Mouse (Mus musculus) limb, embryonic 10.5 days (tissue): ENCODE measurements around the gene Sumf1. TPM values are rescaled to one million over a fixed set of nuclear protein-coding genes. Genes with fewer than 3 reads are reported as not detected.

Source experiments
- DNase-seq: peaks from one replicate; pipeline ENCODE4 v3.0.0-alpha.2; 2017; ENCODE audit warnings: low spot score
- H3K27ac ChIP-seq: fragments of 300-500 bp; sonication (generic); 2 replicates; pipeline ENCODE4 v1.5.1; 2016; ENCODE audit warnings: mild to moderate bottlenecking
- H3K27me3 ChIP-seq: fragments of 300-500 bp; sonication (generic); 2 replicates; pipeline ENCODE4 v1.6.1; 2016; ENCODE audit warnings: low read depth, mild to moderate bottlenecking; ENCODE audit not compliant: poor library complexity, severe bottlenecking
- H3K36me3 ChIP-seq: fragments of 300-500 bp; sonication (generic); 2 replicates; pipeline ENCODE4 v1.6.1; 2016; ENCODE audit warnings: mild to moderate bottlenecking, moderate library complexity
- H3K4me1 ChIP-seq: fragments of 300-500 bp; sonication (generic); 2 replicates; pipeline ENCODE4 v1.6.1; 2016
- H3K4me3 ChIP-seq: fragments of 300-500 bp; sonication (generic); 2 replicates; pipeline ENCODE4 v1.5.1; 2016; ENCODE audit warnings: mild to moderate bottlenecking, moderate library complexity
- H3K9me3 ChIP-seq: fragments of 300-500 bp; sonication (generic); replicated peaks from 2 replicates; pipeline ENCODE4 v1.6.1; 2016; ENCODE audit warnings: mild to moderate bottlenecking
- WGBS: fragments of 180-500 bp; shearing (Covaris S2); methylation state at CpG from one replicate; pipeline ENCODE4 v1.1.7; 2016; 5-methylcytosine and 5-hydroxymethylcytosine counted together
- polyA plus RNA-seq: library from polyadenylated mRNA; unstranded; fragments of >200 nt; fragmentation: Nextera tagmentation; extraction: Ambion mirVana; gene quantifications from 2 replicates; pipeline ENCODE4 v1.2.1, GENCODE M21; 2016

Gene Sumf1
- polyA plus RNA-seq, 1 experiment from 2014 or later = 14.2 TPM

GRCm38 (mm10) chr6:108130718-108131117, 54.7 kb downstream of the Sumf1 start:
- H3K27me3 ChIP-seq = no peaks in the 10 kb centered on the region
- no peak overlapping the region for H3K4me3 ChIP-seq
- no peaks in the 10 kb centered on the region for H3K4me1 ChIP-seq
- H3K9me3 ChIP-seq = no peaks in the 10 kb centered on the region
- no peak for DNase-seq
- H3K36me3 ChIP-seq = no peaks in the 10 kb centered on the region
- no peak overlapping the region for H3K27ac ChIP-seq
- WGBS = 93% methylated on average over 5 of the region's 5 CpGs

GRCm38 (mm10) chr6:108126631-108127030, 58.8 kb downstream of the Sumf1 start:
- no peaks in the 10 kb centered on the region for H3K36me3 ChIP-seq
- H3K4me1 ChIP-seq = no peaks in the 10 kb centered on the region
- no peaks in the 10 kb centered on the region for H3K27me3 ChIP-seq
- H3K4me3 ChIP-seq = no peak overlapping the region
- H3K9me3 ChIP-seq = no peaks in the 10 kb centered on the region
- no peak overlapping the region for H3K27ac ChIP-seq
- 90% methylated on average over 3 of the region's 3 CpGs for WGBS
- no peak for DNase-seq

GRCm38 (mm10) chr6:108125474-108125873, 59.9 kb downstream of the Sumf1 start:
- H3K36me3 ChIP-seq = no peaks in the 10 kb centered on the region
- WGBS = 91% methylated on average over 1 of the region's 1 CpGs

GRCm38 (mm10) chr6:108117881-108118280, 67.5 kb downstream of the Sumf1 start:
- no peaks in the 10 kb centered on the region for H3K36me3 ChIP-seq
- H3K4me3 ChIP-seq = no peak overlapping the region
- 93% methylated on average over 6 of the region's 6 CpGs for WGBS

More at GRCm38 (mm10) chr6:108125474-108125873, 59.9 kb downstream of the Sumf1 start:
- H3K4me3 ChIP-seq = no peak overlapping the region
- no peaks in the 10 kb centered on the region for H3K27me3 ChIP-seq
- no peaks in the 10 kb centered on the region for H3K4me1 ChIP-seq
- no peaks in the 10 kb centered on the region for H3K9me3 ChIP-seq
- H3K27ac ChIP-seq = no peak overlapping the region
- no peak for DNase-seq

GRCm38 (mm10) chr6:108114971-108115370, 70.4 kb downstream of the Sumf1 start:
- no peak overlapping the region for H3K4me3 ChIP-seq
- no peaks in the 10 kb centered on the region for H3K9me3 ChIP-seq
- WGBS = 98% methylated on average over 1 of the region's 1 CpGs
- no peaks in the 10 kb centered on the region for H3K4me1 ChIP-seq
- DNase-seq = no peak
- H3K27me3 ChIP-seq = no peaks in the 10 kb centered on the region
- H3K27ac ChIP-seq = no peak overlapping the region
- H3K36me3 ChIP-seq = no peaks in the 10 kb centered on the region

More at GRCm38 (mm10) chr6:108117881-108118280, 67.5 kb downstream of the Sumf1 start:
- no peak for DNase-seq
- no peaks in the 10 kb centered on the region for H3K27me3 ChIP-seq
- H3K4me1 ChIP-seq = no peaks in the 10 kb centered on the region
- H3K27ac ChIP-seq = no peak overlapping the region
- no peaks in the 10 kb centered on the region for H3K9me3 ChIP-seq

- no peak for DNase-seq
- peaks cover 5% of the 10 kb centered on the region for H3K36me3 ChIP-seq
- H3K27me3 ChIP-seq = no peaks in the 10 kb centered on the region
- no peak overlapping the region for H3K27ac ChIP-seq
- no peaks in the 10 kb centered on the region for H3K9me3 ChIP-seq
- H3K4me3 ChIP-seq = no peak overlapping the region
- H3K4me1 ChIP-seq = no peaks in the 10 kb centered on the region
Observed at GRCm38 (mm10) chr6:108111693-108112092, 73.7 kb downstream of the Sumf1 start.

- Histone ChIP-seq H3K36me3 (peaks cover 5% of the 10 kb centered on the region), H3K9me3 (no peaks in the 10 kb centered on the region), H3K4me1 (no peaks in the 10 kb centered on the region), H3K27ac (no peak overlapping the region), H3K4me3 (no peak overlapping the region), H3K27me3 (no peaks in the 10 kb centered on the region)
- WGBS = 89% methylated on average over 4 of the region's 4 CpGs
- DNase-seq = no peak
Observed at GRCm38 (mm10) chr6:108110336-108110735, 75.0 kb downstream of the Sumf1 start.

- no peak overlapping the region for H3K27ac ChIP-seq
- peaks cover 5% of the 10 kb centered on the region for H3K36me3 ChIP-seq
- H3K9me3 ChIP-seq = no peaks in the 10 kb centered on the region
- H3K4me3 ChIP-seq = no peak overlapping the region
- no peaks in the 10 kb centered on the region for H3K27me3 ChIP-seq
- no peaks in the 10 kb centered on the region for H3K4me1 ChIP-seq
- no peak for DNase-seq
Observed at GRCm38 (mm10) chr6:108107376-108107775, 78.0 kb downstream of the Sumf1 start.

- no peak overlapping the region for H3K4me3 ChIP-seq
- H3K27ac ChIP-seq = no peak overlapping the region
- no peaks in the 10 kb centered on the region for H3K9me3 ChIP-seq
- no peaks in the 10 kb centered on the region for H3K27me3 ChIP-seq
- H3K4me1 ChIP-seq = no peaks in the 10 kb centered on the region
- H3K36me3 ChIP-seq = no peaks in the 10 kb centered on the region; the same call in 1 of the 2 replicates
- WGBS = 91% methylated on average over 10 of the region's 10 CpGs
- DNase-seq = no peak
Observed at GRCm38 (mm10) chr6:108101936-108102830, 83.2 kb downstream of the Sumf1 start.

GRCm38 (mm10) chr6:108098846-108099217, 86.5 kb downstream of the Sumf1 start:
- DNase-seq = no peak
- WGBS = 93% methylated on average over 3 of the region's 3 CpGs
- H3K4me3 ChIP-seq = no peak overlapping the region
- no peaks in the 10 kb centered on the region for H3K9me3 ChIP-seq
- no peaks in the 10 kb centered on the region for H3K27me3 ChIP-seq
- H3K36me3 ChIP-seq = no peaks in the 10 kb centered on the region
- H3K4me1 ChIP-seq = no peaks in the 10 kb centered on the region
- H3K27ac ChIP-seq = peak overlapping the region; percentile 67

GRCm38 (mm10) chr6:108098171-108098845, 87.1 kb downstream of the Sumf1 start:
- H3K27me3 ChIP-seq = no peaks in the 10 kb centered on the region
- H3K4me1 ChIP-seq = no peaks in the 10 kb centered on the region
- H3K9me3 ChIP-seq = no peaks in the 10 kb centered on the region
- 29% methylated on average over 9 of the region's 9 CpGs for WGBS
- no peaks in the 10 kb centered on the region for H3K36me3 ChIP-seq
- H3K27ac ChIP-seq = peak overlapping the region; percentile 67
- DNase-seq = peak; percentile 54
- H3K4me3 ChIP-seq = no peak overlapping the region

GRCm38 (mm10) chr6:108095445-108095844, 89.9 kb downstream of the Sumf1 start:
- no peak overlapping the region for H3K27ac ChIP-seq
- no peaks in the 10 kb centered on the region for H3K27me3 ChIP-seq
- H3K36me3 ChIP-seq = no peaks in the 10 kb centered on the region
- H3K4me3 ChIP-seq = no peak overlapping the region
- no peaks in the 10 kb centered on the region for H3K9me3 ChIP-seq
- 71% methylated on average over 5 of the region's 5 CpGs for WGBS
- H3K4me1 ChIP-seq = no peaks in the 10 kb centered on the region
- no peak for DNase-seq

GRCm38 (mm10) chr6:108093449-108093848, 91.9 kb downstream of the Sumf1 start:
- Histone ChIP-seq H3K9me3 (no peaks in the 10 kb centered on the region), H3K4me3 (no peak overlapping the region), H3K27me3 (no peaks in the 10 kb centered on the region), H3K4me1 (no peaks in the 10 kb centered on the region), H3K27ac (no peak overlapping the region), H3K36me3 (no peaks in the 10 kb centered on the region)
- WGBS = 88% methylated on average over 3 of the region's 3 CpGs
- no peak for DNase-seq
